Mouse (Mus musculus) brain, embryonic 14.5 days (tissue): ENCODE results near the gene Acsl6. TPM values are rescaled to one million over a fixed set of nuclear protein-coding genes. Genes with fewer than 3 reads are reported as not detected.

ENCODE experiments used
- DNase-seq: peaks from one replicate; pipeline ENCODE4 v3.0.0-alpha.2; 2011; ENCODE audit warnings: low read depth
- CTCF ChIP-seq: fragments of 200-500 bp; IDR thresholded peaks from 2 replicates; pipeline ENCODE4 v1.5.1; 2012; ENCODE audit warnings: inconsistent platforms, mild to moderate bottlenecking, moderate library complexity, borderline replicate concordance; ENCODE audit not compliant: insufficient read depth, insufficient read length; ENCODE audit errors: extremely low read depth
- POLR2A ChIP-seq: fragments of 200-500 bp; IDR thresholded peaks from 2 replicates; pipeline ENCODE4 v1.6.1; 2012; ENCODE audit warnings: mild to moderate bottlenecking, inconsistent platforms, borderline replicate concordance; ENCODE audit not compliant: poor library complexity, insufficient read depth, insufficient read length, severe bottlenecking; ENCODE audit errors: extremely low read depth
- polyA plus RNA-seq: library from polyadenylated mRNA; depleted of rRNA; stranded (reverse); fragments of >200 nt; gene quantifications from 2 replicates; pipeline ENCODE4 v1.2.3, GENCODE M21; 2012

Acsl6 gene
- polyA plus RNA-seq, 1 experiment: 46.4 TPM

DNA sequence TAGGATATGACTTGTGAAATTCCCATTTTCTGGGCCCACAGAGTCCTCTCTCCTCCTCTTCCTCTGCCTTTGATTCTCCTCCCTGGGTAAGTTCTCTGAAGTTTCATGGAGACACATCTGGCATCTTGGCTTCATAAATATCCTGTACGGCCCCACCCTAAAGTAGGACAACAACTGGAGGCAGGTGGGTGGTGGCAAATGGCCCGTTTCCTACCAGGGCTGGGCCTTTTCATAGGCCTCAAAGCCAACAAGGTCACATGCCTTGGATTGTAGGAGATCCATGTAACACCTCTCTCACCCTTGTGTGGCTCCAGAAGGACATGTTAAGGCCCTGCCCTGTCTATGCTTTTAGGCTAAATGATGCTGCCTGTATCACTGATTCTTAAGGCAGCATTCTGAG, 7.0 kb downstream of the Acsl6 start:
- DNase-seq: no peak
- TF ChIP-seq POLR2A (no peak), CTCF (no peak)

DNA sequence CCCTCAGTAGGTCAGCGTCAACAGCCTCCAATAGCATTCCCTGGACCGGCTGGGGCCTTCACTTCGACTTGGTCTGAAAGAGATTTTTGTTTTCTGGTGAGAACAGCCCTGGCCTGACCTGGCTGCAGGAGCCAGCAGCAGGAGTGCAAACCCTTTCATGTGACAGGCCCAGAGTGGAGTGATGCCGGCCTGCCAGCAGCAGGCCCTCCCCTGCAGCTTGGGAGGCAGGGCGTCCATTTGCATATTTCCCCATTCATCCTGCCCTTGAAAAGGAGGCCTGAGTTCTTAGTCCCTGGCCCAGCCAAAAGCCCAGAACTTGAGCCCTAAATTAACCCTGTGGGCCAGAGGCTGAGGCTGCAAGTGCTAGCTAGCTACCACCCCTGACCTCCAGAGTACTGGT, 8.4 kb downstream of the Acsl6 start:
- DNase-seq: peak; percentile 84
- TF ChIP-seq POLR2A: no peak
- TF ChIP-seq CTCF: no peak

DNA sequence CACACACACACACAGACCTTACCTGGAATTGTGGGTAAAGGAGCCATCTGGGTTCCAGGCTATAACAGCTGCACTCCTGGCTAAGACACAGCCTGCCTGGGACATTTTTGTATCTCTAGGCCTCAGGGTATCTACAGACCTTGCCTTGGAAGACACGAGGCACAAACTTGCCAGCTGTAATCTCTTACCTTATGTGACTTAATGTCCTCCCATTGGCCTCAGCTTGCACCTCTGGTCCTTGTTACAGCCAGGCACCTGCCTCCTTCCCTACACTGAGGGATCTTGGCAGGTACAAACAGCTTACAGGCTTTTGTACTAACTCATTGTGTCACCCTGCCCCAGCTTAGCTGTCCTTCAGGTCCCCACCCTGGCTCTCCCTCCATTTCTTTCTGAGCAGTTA, 9.0 kb downstream of the Acsl6 start:
- TF ChIP-seq POLR2A (no peak), CTCF (no peak)
- peak; percentile 46 for DNase-seq

DNA sequence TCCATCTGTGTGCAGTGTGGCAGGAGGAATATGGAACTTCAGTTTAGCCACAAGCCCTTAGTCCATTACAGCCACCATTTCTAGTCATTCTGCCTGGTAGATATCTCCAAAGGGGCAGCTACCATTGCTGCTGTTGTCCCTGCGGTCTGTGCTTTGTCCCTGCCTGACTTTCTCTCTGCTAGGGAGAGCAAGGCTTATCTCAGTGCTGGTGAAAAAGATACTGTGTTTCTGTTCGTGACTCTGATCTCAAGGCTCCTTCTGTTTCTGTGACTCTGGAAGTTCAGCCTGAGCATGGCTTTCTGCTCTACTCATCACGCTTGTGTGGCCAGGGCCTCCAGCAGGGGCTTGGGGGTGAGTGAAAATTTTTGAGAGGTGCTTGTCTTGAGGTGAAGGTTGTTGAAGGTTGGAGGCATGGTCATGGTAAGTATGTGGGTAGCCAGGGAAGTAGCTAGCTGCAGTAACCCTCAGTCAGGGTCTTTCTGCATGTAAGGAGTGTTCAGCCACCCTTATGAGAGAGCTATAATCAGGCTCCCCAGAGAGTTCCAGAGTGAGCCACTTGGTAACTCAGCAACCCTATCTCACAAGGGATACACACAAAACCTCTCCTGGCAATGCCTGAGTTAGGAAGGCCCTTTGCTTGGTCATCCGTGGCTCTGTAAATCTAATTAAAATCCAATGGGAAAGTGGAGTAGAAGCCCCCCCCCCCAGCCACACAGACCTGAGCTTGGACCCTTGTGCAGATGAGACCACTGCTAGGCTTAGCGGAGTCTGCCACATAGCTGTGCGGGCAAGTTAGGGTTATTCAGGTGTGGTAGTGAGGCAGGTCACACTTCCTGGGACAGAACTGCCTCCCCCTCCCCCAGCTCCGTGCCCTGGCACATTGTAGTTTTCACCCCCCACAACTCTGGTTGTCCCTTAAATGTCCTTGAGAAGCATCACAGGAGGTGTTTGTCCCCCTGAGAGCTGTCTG, 10.1 kb downstream of the Acsl6 start:
- peak; percentile 13 for DNase-seq
- no peak for TF ChIP-seq CTCF
- TF ChIP-seq POLR2A: no peak

DNA sequence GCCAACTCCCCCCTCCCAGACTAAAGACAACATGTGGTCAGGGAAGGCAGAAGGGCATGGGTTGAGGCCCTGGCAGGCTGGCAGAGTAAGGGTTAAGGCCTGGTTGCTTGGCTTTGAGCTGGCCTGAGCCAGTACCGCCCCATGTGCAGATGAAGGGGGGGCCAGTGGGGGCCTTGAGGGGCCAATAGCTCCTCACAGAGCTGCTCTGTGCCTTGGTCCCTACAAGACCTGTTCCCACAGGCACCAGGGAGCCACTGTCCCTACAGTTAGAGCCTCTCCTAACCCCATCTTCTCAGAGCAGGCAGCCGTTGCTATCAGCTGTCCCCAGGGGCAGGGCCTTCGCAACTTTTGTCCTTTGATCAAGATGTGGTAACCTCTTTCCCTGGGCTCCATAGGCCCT, 11.1 kb downstream of the Acsl6 start:
- TF ChIP-seq CTCF (no peak), POLR2A (no peak)
- peak; percentile 58 for DNase-seq

DNA sequence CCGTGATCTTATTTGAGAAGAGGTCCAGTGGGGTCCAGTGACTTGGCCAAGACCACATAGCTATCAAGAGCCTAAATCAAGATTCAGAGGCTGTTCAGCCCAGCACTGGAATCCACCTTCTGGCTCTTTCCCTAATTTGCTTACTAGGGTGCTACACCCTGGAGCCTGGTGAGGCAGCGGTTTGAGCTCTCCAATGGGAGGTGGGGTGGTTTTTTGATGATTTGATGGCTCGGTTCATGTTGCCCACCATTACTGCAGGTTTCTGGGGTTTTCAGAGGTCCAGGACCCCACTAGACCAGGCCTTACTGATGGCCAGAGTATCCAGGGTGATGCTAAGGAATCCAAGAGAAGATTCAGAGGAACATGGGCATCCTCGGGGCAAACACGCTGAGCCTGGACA, 11.7 kb downstream of the Acsl6 start:
- TF ChIP-seq POLR2A (no peak), CTCF (no peak)
- DNase-seq: no peak

DNA sequence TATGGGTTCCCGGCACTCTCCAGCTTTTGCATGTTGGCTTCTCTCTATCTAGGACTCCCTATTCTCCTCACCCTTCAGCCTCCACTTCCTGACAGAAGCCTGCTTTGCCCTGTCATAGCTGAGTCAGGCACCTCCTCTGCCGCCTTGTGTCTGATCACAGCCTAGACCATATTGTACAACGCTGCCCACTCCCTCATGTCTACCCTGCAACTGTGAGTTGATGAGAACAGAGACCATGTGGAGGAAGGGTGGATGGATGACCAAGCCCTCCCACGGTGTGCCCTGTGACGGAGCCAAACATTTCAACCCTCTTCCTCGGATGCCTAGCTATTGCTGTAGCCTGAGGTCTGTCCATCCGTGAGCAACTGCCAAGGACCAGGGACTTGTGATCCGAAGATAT, 13.8 kb downstream of the Acsl6 start:
- TF ChIP-seq POLR2A: no peak
- no peak for TF ChIP-seq CTCF

DNA sequence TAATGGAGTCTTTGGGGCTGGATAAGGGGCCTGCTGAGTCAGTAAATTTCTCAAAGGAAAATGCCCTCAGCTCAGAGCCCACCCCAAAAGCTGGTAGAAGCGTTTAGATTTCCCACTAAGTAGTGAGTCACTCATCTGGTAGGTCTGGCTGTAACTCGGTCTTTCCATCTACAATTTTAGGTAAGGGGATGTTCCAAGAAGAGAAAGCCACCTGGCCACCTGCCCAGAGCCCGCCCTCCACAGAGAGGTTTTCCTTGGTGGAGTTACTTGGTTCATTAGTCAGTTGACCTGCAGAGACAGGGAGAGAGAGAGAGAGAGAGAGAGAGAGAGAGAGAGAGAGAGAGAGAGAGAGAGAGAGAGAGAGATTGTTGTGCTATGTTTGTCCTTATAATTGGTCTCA, 14.2 kb downstream of the Acsl6 start:
- no peak for DNase-seq
- TF ChIP-seq CTCF: no peak

More for the DNA sequence above, 13.8 kb downstream of the Acsl6 start:
- no peak for DNase-seq

DNA sequence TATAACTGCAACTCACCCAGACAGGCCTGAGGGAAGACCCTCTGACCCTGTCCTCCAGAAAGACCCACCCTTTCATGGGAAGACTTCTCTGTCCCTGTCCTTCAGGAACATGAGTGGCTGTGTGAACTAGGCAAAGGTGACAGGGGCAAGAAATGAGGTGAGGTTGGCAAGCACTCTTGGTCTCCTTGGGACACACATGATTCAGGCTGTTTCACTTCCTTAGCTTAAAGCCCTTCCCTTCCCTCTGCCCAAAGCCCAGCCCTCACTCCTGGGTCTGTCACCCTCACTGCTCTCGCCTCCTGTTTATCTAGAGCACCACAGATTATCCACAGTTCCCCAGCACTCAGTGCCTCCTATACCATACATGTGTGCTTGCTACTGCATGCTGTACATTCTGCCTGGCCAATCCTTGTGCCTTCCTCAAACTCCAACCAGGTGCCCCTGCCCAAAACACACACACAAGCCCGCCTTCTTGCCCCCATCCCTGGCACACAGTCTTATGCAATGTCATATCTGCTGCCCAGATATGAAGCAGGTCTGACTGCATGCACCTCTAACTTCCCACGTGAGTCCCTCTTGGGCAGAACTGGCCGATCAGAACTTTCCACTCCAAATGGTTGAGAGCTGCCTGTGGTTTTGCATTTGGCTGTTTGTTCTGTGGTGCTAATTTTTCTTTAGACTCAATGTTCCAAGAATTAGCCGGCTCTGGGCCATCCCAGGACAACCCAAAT, 18.4 kb downstream of the Acsl6 start:
- DNase-seq: no peak
- TF ChIP-seq POLR2A: no peak
- no peak for TF ChIP-seq CTCF

DNA sequence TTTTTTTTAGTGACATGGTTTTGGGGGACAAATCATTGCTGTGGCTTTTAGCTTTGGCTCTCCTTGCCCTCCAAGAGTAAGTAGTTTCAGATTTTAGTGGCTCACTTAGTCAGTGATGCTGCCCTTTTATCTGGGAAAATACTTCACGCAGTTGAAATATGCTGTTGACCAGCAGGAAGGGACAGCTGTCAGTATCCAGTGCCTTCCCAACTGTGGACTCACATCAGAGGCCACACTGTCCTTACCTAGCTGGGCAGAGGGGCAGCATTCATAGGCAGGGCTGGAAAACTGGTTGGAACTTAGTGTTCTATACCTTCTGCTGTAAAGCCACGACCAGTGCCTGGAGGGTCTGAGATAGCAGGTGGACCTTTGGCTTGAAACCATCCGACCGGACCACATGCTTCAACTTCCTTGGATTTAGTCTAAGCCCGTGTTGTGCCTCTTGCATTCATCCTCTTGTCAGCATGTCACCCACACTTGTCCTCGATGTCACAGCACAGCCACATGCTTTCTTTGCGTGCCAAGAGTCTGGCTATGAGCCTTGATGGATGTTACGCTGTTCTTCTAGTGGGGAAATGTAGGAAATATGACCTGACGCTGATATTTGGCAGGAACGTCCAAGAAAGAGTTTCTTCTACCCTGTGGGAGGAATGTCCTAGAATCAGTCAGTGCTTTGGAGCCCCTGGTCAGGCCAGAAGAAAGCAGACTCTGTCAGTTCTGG, 28.0 kb downstream of the Acsl6 start:
- TF ChIP-seq POLR2A (no peak), CTCF (no peak)
- DNase-seq: no peak

DNA sequence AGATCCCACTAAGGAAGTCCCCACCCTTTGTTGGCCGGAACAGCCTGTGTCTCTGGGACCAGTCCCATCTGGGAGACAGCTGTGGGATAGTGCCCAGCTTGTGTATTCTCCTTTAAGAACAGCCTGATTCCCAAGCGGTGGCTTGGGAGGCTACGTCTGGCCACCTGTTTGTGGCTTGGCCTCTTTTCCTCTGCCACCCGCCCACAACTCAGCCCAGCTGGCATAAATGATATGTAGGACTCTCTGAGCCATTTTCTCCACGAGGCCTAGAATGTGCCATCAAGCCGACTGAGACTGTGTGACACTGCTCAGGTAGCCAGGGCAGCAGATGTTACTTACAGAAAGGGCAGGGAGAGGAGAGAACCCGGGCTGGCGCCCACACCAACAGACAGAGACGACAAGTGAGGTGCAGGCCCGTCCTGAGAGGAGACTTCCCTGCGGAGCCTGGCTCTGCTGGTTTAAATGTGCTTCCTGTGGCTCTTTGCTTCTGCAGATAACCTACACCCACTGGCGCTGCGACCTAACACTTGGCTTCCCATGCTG, 32.6 kb downstream of the Acsl6 start:
- TF ChIP-seq CTCF: no peak
- TF ChIP-seq POLR2A: no peak
- no peak for DNase-seq

DNA sequence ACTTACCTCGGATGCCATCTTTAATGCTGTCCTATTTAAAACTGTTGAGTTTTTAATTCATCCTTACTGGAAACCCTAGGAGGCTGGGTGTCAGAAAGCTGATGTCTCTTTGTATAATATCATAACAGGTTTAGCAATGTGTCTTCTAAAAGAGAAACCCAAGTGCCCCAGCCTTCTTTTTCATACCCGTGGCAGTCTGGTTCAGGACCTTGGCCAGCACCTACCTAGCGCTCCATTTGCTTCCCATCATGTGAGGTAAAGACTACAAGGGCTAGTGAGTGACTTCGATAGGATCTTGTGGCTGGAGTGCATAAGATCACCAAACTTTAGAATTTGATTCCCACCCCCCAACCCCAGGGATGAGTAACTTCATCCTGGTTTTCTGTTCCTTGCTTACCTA, 40.1 kb downstream of the Acsl6 start:
- no peak for DNase-seq
- TF ChIP-seq POLR2A (no peak), CTCF (no peak)
